Mouse (Mus musculus) yolk sac, embryonic 10.5 days (tissue): Measurements from ENCODE around the gene Dock8.
A peak's percentile ranks its signal among the peaks of the same experiment; 100 is the strongest.

ENCODE experiments used
- DNase-seq: peaks from one replicate; pipeline ENCODE4 v3.0.0-alpha.2; 2017; ENCODE audit warnings: low spot score

The Dock8 gene

DNA sequence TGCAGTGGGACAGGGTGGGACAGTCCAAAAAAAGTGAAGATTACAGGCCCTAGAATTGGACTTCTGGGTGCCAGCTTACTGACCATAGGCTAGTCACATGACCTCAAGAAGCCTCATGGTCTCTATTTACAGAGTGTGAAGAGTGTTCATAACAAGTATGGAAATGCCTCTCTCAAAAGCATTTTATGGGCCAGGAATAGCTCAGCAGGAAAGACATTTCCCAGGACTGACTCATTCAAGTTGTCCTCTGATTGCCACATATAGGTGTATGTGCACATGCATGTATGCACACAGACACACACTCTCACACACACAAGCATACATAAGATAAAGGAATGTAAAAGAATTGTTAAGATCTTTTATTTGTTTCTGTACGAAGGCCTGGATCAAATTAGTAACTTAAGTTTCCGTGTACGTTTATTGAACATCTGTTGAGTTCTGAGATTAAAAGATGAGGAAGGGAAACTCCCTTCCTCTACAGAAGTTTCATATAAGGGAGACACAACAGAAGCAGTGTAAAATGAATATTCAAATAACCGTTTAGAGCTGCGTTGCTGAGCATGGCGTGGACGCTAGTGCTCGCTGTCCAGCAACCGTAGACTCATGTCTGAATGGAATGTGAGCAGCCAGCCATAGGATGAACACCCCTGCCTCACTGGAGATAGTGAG, 63.0 kb downstream of the Dock8 start:
- DNase-seq: no peak

DNA sequence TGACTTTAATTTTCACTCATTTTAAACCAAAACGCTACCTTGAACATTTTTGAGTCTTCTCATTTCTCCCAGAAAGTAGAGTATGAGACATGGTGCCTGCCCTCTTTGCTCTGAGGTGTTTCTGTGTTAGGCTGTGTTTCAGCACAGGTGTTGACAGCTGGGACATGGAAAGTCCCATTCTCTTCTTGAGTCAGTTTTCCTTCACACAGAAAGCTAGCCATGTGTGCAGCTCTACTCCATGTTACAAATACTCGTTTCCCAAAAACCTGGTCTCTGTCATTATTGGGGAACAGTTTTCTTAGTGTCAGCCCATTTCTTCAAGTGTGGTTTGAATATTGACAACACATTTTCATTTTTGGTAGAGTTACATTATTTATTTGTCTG, 63.5 kb downstream of the Dock8 start:
- no peak for DNase-seq

DNA sequence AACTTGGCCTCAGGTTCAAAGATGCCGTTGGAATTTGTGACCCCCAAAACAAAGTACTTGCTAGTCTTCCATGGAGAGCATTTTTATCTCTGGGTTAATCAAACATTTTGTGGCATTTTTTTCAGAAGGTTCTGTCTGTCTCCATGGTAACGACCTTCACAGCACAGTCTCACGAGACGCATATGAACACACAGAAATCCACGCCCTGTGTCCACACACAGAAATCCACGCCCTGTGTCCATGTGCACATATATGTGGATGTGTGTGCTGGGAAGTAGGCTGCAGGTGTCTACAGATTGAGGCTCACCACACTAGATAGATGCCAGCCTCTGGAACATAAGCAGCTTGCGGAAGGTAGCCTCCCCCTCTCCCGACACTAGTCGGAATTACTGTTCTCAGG, 66.9 kb downstream of the Dock8 start:
- DNase-seq: no peak

DNA sequence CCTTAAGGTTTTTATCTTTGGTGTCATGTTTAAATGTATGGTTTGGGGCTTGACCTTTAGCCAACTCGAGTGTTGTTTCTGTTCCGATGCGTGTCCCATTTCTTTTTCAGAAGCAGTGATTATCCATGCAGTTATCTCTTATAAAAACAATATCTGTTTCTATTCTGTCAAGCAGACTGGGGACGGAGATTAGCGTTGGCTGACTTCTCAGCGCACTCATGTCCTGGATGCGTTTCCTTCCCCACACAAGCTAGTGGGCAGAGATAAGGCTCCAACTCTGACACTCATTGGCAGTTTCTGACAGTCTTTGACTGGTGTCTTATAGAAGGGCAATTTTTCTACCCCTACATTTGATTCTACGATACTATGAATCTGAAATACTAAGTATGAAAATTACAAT, 69.2 kb downstream of the Dock8 start:
- DNase-seq: no peak

DNA sequence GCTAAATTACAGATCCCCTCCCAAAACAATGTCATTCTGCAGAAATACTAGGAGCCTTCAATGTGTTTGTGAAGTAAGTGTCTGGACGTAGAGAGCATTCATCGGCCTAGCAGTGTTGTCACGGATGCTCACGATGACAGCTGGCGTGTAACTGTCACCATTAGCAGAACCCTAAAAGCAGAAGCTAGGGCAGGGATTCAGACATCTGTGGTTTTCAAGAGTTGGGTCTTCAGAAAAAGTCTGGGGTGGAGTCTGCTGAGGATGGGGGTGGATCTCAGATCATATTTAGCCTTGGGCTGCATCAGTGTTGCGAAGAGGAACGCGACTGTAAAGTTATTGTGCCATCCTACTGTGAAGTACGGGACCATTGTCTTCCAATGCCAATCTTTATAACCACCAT, 73.2 kb downstream of the Dock8 start:
- DNase-seq: no peak

DNA sequence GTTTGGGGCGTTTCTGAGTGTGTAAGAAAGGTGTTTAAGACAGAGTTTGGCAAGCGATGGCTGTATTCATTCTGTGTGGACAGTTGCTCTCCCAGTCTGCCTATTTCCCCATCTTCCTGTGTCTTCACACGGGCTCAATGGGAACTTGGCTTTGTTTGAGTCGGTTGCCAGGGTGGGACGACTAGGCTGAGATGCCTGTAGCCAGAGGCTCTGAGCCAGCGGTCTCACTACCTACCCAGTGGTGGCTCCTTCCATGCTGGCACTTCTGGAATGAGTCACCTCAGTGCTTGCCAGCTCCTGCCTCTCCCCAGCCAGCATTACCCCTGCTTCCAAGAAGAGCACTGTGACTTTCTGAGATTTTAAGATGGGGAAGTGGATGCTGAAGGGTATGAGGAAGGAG, 75.4 kb downstream of the Dock8 start:
- DNase-seq: no peak

DNA sequence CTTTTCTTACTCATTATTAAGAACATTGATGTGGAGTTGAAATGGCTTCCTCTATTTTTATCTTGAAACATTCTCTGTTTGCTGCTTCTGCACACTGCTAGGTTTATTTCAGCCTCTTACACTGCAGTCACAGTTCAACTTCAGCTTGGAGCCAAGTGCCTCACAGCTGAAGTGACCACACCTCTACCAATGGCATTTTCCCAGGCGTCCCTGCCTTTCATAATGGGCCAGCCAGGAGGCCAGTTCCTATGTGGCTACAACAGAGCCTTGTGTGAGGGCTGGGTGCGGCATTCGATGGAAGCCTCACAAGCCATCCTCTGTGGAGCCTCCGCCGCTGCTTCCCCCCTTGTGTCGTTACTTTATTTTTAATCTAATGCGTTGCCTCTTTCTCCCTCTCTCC, 78.3 kb downstream of the Dock8 start:
- no peak for DNase-seq

DNA sequence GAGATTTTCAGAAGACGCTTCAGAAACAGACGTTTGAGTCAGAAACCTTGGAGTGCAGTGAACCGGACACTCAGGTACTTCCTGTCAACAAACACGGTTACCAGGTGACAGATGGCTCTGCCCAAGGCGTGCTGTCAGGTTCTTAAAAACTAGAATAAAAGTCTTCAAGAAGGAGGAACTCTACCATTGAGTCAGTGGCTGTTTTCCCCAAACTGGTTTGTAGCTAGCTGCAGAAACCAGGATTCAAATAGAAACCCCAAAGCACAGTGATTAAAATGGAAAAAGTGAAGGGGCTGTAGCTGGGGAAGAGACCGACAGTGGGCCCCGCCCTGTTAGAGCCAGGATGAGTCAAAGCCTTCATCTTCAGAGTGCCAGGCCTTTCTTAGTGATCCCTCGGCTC, 78.8 kb downstream of the Dock8 start:
- no peak for DNase-seq

DNA sequence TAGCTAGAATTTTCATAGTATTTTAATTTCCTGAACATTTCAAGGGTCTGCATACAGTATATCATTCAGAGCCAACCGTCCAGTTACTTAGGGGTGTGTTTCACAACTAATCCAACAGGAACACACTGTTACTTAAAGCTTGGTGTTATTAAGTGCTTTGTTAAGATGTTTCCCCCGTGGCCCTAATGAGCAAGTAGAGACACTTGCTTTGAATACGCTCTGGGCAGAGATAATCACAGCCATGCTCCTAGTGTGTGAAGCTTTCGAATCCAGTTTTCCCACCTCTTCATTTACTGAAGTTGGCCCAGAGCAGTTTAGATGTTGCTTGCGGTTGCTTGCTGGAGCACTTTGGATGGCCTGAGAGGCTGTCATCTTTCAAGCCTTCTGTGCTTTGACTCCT, 80.8 kb downstream of the Dock8 start:
- DNase-seq: no peak

DNA sequence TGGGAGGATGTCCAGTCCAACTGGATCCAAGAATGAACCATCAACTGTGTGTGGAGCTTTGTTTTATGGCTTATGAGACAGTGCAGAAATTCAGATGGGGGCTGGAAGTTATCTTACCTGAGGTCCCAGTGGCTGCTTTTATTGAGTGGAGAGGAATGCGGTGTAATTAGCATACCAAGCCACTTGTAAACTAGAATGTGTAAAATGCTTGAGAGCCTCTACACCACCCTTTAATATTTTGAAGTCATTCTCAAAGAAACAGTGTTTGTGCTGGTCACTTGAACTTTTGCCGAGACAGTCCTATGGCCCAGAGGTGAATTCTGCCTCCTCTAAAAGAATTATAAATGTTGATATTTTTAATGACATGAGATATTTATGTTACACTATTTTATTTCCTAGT, 83.5 kb downstream of the Dock8 start:
- no peak for DNase-seq

DNA sequence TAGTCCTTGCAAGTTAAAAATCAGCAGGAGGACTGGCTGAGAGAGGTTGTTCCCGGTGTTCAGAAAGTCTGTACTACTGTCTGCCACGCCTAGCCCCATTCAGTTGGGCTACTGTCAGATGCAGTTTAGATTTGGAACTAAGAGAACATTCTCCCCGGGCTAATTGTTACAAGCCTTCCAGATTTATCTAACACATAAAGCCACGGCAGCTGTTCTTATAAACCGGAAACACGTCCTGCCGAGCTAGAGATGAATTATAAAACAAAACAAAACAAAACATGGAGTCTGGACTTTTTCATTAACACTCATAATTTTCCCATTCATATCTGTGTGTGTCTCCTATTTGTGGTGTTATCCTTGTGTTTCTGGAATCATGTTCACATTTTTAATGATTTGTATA, 87.8 kb downstream of the Dock8 start:
- no peak for DNase-seq

DNA sequence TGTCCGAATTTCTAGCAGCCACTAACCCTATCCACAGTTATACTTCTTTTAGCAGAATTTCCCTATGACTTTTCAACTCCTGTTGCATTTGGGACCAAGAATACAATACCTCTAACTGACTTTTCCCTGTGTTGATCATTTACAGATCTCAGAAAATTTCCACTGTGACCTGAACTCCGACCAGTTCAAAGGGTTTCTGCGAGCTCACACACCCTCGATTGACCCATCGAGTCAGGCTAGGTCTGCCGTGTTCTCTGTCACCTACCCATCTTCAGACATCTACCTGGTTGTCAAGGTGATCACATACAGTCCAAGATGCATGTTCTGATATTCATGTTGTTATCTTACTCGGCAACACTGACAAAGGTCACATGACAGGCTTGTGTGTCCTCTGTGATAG, 90.4 kb downstream of the Dock8 start:
- DNase-seq: peak; percentile 25

DNA sequence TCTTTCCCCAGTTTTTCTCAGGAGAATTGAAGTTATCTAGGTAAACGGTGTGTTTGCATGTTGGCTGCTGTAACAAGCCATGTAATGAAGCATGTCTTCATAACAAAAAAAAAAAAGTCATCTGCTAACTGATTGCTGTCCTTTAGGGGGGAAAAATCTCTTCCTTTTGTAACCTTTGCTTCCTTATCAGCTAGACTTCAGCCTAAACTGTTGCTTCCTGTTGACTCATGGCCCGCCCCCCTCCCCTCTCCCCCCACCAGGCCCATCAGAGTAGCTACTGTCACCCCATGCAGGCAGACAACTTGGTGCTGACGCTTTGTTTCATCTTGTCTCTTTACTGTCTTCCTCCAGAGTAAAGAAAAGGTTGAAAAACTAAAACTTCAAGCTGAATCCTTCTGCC, 95.8 kb downstream of the Dock8 start:
- peak; percentile 38 for DNase-seq

DNA sequence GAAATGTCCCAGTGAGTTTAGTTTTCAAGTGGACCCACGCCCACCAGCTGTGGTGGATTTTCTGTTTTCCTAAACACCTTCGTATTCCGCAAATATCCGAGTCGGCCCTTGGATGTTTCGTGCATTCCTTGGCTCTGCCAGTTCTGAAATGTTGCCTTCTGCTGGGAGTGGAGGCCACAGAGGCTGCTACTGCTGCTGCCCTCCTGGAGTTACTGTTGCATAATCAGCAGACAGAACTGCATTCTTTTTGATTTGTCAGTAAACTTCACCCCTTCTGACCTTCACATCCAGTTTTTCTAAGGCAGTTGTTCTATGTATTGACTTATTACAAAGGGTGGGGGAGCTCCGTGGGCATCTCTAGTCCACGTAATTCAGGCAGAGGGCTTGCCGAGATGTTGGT, 97.0 kb downstream of the Dock8 start:
- DNase-seq: peak; percentile 25

DNA sequence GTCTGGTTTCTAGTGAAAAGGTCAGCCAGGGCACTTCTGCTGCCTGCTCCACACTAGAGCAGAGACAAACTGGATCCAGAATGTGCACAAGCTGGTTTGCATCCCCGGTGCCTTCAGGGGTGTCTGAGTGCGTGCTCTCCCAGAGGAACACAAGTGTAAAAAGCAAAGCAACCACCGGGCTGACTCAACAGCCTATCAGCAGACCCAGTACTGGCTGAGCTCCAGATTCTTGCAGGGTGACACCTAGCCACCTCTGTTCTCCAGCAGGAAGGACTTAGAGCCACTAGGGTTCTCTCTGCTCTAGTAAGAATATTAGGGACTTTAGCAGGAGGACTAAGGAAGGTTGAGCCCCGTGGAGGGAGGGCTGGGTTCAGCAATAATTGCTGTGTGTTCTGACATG, 97.7 kb downstream of the Dock8 start:
- DNase-seq: no peak

DNA sequence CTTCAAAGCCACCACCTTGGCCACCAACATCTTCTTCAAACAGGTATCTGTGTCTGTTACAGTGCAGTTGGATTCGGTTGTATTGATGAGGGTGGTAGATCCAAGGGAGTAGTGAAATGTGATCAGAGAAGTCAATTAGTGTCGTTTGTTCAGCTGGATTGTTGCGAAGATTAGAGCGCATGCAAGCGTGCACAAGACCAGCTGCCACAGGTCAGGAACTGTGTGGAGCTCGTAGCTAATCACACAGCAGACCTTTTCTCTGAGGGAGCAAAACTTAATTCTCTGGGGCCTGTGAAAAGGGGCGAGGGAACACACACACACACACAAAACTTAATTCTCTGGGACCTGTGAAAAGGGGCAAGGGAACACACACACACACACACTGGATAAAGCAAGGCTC, 98.2 kb downstream of the Dock8 start:
- DNase-seq: no peak

DNA sequence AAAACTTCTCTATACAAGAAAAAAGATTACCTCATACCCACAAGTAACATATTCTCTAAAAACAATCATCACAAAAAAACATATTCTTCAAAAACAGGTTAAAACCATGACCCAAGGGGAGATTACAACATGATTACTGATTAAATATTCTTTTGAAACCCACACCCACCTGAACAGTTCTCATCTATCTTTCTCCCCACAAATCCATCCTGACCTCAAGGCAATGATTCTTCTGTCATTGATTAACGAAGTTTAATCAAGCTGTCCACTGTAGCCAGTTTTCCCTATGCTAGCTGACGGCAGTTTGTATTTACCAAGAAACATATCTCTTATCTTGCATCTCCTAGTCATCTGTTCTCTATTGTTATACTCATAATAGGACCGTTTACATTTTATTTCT, 98.6 kb downstream of the Dock8 start:
- DNase-seq: no peak

DNA sequence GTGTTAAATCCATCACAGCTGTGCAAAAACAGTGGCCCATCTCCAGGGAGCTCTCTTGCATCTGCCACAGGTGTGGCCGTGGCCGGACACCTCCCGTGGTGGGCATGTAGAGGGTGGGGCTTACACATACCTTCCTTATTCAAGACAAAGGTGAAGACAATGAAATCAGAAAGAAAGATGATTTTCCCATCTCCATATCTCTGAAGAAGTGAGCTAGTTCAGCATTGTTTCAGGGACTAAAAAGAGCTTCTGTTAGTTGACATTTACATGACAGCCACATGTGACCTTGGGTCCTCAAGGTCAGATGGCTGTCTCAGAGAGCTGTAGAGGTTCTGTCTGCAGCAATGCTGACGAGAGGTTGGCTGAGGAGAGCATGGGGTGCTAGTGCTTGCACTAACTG, 99.6 kb downstream of the Dock8 start:
- no peak for DNase-seq

DNA sequence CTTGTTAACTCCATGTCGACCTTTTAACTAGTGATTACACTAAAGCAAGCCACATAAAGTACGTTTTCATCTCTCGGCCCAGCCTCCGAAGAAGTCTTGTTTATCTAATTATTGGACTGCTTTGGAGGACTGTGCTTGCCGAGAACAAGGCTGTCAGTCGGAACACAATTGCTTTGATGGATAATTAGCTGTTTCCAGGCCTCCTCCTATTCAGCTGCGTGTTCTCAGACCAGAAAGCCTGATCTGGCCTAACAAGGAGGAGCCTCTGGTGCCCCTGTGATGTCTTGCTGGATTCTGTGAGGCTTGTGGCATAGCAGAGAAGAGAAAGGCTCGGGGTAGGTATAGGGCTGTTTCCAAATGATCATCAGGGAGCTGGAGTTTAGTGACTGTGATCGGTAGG, 106.3 kb downstream of the Dock8 start:
- DNase-seq: no peak

DNA sequence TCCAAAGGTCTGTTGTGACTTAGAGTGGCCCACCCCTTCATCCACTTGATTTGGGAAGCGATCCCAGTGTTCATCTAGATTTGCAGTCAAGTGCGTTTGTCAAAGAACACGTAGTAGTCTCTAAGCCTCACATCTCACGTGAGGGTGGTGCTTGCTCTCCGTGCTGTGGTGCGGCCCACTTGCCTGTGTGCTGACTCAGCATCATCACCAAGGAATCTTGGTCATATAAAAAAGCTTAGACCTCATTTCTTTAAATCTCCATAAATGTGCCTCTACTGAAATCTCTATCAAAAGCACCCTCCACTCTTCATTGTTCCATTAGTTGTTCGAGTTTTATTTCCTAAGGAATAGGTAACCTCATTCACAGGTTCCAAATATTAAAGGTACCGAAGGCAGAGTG, 107.0 kb downstream of the Dock8 start:
- DNase-seq: no peak

DNA sequence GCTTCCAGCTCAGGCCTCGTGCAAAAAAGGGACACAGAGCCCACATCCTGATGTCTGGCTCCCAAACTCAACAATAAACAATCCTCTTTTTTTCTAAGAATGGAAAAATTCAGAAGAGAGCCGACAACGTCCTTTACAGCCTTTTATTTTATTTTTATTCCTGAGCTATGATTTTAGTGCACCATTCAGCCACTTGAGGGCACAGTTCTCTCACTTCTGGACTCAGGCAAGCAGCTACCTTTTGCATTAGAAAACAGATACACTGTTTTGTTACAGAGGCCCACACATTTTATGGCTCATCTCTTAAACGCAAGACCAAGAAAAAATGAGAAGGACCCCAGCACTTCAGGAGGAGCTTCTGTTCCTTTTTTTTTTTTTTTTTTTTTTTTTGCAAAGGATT, 108.1 kb downstream of the Dock8 start:
- no peak for DNase-seq

DNA sequence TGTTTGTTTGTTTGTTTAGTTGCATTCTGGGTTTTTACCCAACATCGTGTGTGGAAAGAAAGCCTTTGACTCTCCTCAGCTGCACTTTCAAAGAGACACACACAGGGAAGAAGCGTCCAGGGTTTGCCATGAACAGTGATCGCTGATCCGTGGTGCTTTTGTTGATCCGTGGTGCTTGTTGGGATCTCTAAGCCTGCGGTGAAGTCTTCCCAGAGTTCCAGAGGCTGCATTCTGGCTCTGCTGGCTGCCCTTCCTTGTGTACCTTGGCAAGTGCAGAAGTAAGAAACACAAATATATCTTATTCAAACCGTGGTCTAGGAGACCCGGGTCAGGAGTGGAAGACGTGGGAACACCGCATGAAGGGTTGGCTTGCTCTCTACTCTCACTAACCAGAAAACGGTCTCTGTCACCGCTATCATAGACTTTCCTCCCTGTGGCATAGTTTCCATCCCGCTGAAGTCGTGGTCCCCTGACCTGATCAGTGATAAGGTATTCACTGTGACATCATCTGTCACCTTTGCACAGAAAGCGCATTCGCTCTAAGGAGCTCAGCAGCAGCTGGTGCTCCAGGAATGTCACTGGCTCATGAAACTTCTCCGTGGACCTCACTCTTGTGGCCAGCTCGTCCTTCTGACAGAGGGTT, 112.4 kb downstream of the Dock8 start:
- DNase-seq: peak; percentile 36

DNA sequence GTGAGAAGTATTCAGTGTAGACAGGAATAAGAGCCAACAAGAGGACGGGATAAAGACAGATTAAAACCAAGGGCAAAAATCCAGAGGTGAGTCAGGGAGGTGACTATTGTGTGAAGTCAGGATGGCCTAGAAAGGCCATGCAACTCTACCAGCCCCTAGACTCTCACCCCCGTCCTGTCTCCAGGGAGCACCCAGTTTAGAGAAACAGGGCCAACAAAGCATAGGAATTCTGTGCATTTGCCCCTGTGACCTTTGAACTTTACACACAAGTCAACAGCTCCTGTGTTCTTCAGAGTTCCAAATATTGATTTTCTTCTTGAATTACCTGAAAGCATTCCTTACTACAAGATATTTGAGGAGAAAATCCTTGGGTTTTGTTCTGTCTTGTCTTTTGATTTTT, 117.6 kb downstream of the Dock8 start:
- DNase-seq: peak; percentile 58

DNA sequence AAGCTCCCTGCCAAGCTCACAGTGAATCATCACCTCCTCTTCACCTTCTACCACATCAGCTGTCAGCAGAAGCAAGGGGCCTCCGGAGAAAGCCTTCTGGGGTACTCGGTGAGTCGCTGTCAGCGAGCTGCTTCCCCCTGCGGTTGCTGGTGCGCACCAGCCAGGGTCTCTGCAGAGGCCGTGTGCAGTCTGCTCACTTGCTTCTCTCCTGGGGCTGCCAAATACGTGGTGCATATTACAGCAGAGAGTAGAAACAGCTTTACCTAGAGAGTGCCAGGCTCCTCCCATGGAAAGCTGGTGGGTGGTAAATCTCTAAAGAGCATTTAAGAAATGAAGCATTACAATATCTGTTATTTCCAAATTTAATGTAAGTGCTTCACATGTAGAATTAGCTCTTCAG, 123.1 kb downstream of the Dock8 start:
- DNase-seq: no peak
